ENCODE assay signal across 31 mouse cellular contexts in genomic region chr2:160349578-160349977, GRCm38 (mm10). TPM values are rescaled to one million over a fixed set of nuclear protein-coding genes. Genes with fewer than 3 reads are reported as not detected.
DNase-seq lines count a peak whose midpoint lies in the region; ATAC-seq and TF ChIP-seq lines count a peak whose summit lies in the region.
"Had no signal": no experiment of that assay in that cellular context is flagged by ENCODE, and none has a peak within 500 bp of the region (broad histone marks: within the 10 kb centered on the region; RNA-seq: fewer than 3 reads in every experiment).

No protein-coding gene starts in this region.

- no peak for TF ChIP-seq CTCF in liver, postnatal 0 days (IDR thresholded peaks at IDR 0.05; ENCODE audit: low read depth)
- TF ChIP-seq CTCF in forebrain, postnatal 0 days (IDR thresholded peaks at IDR 0.05; ENCODE audit: low read depth) = no peak

- H3K27me3 ChIP-seq in heart, embryonic 12.5 days (replicated peaks) = peaks cover 13% of the 10 kb centered on the region
- H3K27me3 ChIP-seq in liver, embryonic 11.5 days (replicated peaks; ENCODE audit: control insufficient read depth, insufficient read depth, low read length) = no peaks in the 10 kb centered on the region
- no peaks in the 10 kb centered on the region for H3K27me3 ChIP-seq in liver, postnatal 0 days (ENCODE audit: insufficient read depth, low read length)
- no peaks in the 10 kb centered on the region for H3K27me3 ChIP-seq in forebrain, postnatal 0 days (ENCODE audit: insufficient read depth, low read length)
- H3K27me3 ChIP-seq: lung, embryonic 15.5 days; midbrain, embryonic 15.5 days; neural tube, embryonic 12.5 days had no signal

- no peaks in the 10 kb centered on the region for H3K9me3 ChIP-seq in heart, embryonic 12.5 days (replicated peaks)
- H3K9me3 ChIP-seq in liver, embryonic 11.5 days (ENCODE audit: control insufficient read depth, low read length) = no peaks in the 10 kb centered on the region
- H3K9me3 ChIP-seq in liver, postnatal 0 days (ENCODE audit: low read length) = no peaks in the 10 kb centered on the region
- H3K9me3 ChIP-seq in forebrain, postnatal 0 days (ENCODE audit: low read length) = no peaks in the 10 kb centered on the region
- H3K9me3 ChIP-seq: hindbrain, embryonic 10.5 days; limb, embryonic 12.5 days; lung, embryonic 15.5 days; midbrain, embryonic 15.5 days; neural tube, embryonic 12.5 days had no signal

- no peak for TF ChIP-seq EP300 in liver, postnatal 0 days (IDR thresholded peaks at IDR 0.05; ENCODE audit: low read depth)

- DNase-seq in heart, adult 9 months (ENCODE audit: low spot score in 2 of 2) = no peak
- no peak for DNase-seq in liver, embryonic 11.5 days (ENCODE audit: low spot score)
- peak; percentile 56 for DNase-seq in liver, postnatal 0 days
- no peak for DNase-seq in adrenal gland, postnatal 36 days
- DNase-seq in gastrocnemius, adult 8-10 months (ENCODE audit: low spot score in 2 of 2) = no peak
- no peak for DNase-seq in forebrain, postnatal 0 days
- DNase-seq in left cerebral cortex, adult 18-20 months (ENCODE audit: low spot score in 2 of 2) = no peak
- DNase-seq: adrenal gland, postnatal 10 days; cerebellum, adult 8-10 months; gastrocnemius, postnatal 10 days; heart, postnatal 10 days; kidney, adult 11 months; right cerebral cortex, postnatal 14 days; spleen, adult 18-20 months; thymus, adult 18-20 months; thymus, postnatal 4 days had no signal

- no peak overlapping the region for H3K9ac ChIP-seq in heart, embryonic 12.5 days
- H3K9ac ChIP-seq in liver, embryonic 11.5 days (ENCODE audit: low read depth, low read length) = no peak overlapping the region
- H3K9ac ChIP-seq in liver, postnatal 0 days (replicated peaks) = no peak overlapping the region
- H3K9ac ChIP-seq in forebrain, postnatal 0 days = no peak overlapping the region
- H3K9ac ChIP-seq: limb, embryonic 12.5 days; lung, embryonic 15.5 days; midbrain, embryonic 15.5 days; neural tube, embryonic 12.5 days had no signal

- H3K4me1 ChIP-seq in heart, embryonic 12.5 days (replicated peaks) = peaks cover 29% of the 10 kb centered on the region
- H3K4me1 ChIP-seq in liver, embryonic 11.5 days (replicated peaks; ENCODE audit: control insufficient read depth, insufficient read depth, low read length) = no peaks in the 10 kb centered on the region
- peaks cover 12% of the 10 kb centered on the region for H3K4me1 ChIP-seq in liver, postnatal 0 days (ENCODE audit: insufficient read depth)
- no peaks in the 10 kb centered on the region for H3K4me1 ChIP-seq in forebrain, postnatal 0 days (ENCODE audit: insufficient read depth)
- H3K4me1 ChIP-seq: midbrain, embryonic 15.5 days had no signal

- no peak overlapping the region for H3K4me3 ChIP-seq in heart, embryonic 12.5 days
- no peak overlapping the region for H3K4me3 ChIP-seq in liver, embryonic 11.5 days (ENCODE audit: low read depth, low read length)
- no peak overlapping the region for H3K4me3 ChIP-seq in liver, postnatal 0 days (ENCODE audit: low read depth, low read length)
- H3K4me3 ChIP-seq in forebrain, postnatal 0 days (ENCODE audit: low read depth, low read length) = no peak overlapping the region
- H3K4me3 ChIP-seq: hindbrain, embryonic 10.5 days; limb, embryonic 12.5 days; lung, embryonic 15.5 days; midbrain, embryonic 15.5 days; neural tube, embryonic 12.5 days had no signal

- no peak overlapping the region for H3K27ac ChIP-seq in heart, embryonic 12.5 days (ENCODE audit: poor library complexity, severe bottlenecking)
- H3K27ac ChIP-seq in liver, embryonic 11.5 days (ENCODE audit: low read depth, low read length) = peak overlapping the region; percentile 71; the same call in 1 of the 2 replicates
- H3K27ac ChIP-seq in liver, postnatal 0 days (ENCODE audit: low read depth) = peak overlapping the region; percentile 78
- H3K27ac ChIP-seq in forebrain, postnatal 0 days (ENCODE audit: low read depth, low read length) = no peak overlapping the region
- H3K27ac ChIP-seq: kidney, postnatal 0 days; lung, embryonic 15.5 days; macrophage; midbrain, embryonic 15.5 days; neural tube, embryonic 12.5 days had no signal

- ATAC-seq in heart, embryonic 12.5 days (ENCODE audit: insufficient number of reproducible peaks, low FRiP score) = peak; percentile 43
- ATAC-seq in liver, embryonic 11.5 days (replicated peaks; ENCODE audit: low FRiP score) = peak; percentile 82
- ATAC-seq in liver, postnatal 0 days = peak; percentile 91
- no peak for ATAC-seq in forebrain, postnatal 0 days
- ATAC-seq: hindbrain, embryonic 16.5 days; midbrain, embryonic 15.5 days had no signal

- 33% methylated on average over 4 of the region's 4 CpGs for whole genome bisulfite sequencing in heart, embryonic 12.5 days
- 58% methylated on average over 4 of the region's 4 CpGs for WGBS in liver, embryonic 11.5 days
- WGBS in liver, postnatal 0 days (ENCODE audit: insufficient replicate concordance) = 59% methylated on average over 4 of the region's 4 CpGs
- WGBS in forebrain, postnatal 0 days = 84% methylated on average over 4 of the region's 4 CpGs

- no peak overlapping the region for H3K4me2 ChIP-seq in heart, embryonic 12.5 days
- H3K4me2 ChIP-seq in liver, embryonic 11.5 days = no peak overlapping the region
- no peak overlapping the region for H3K4me2 ChIP-seq in liver, postnatal 0 days (ENCODE audit: low read depth, low read length)
- no peak overlapping the region for H3K4me2 ChIP-seq in forebrain, postnatal 0 days (ENCODE audit: low read depth)
- H3K4me2 ChIP-seq: heart, embryonic 11.5 days; limb, embryonic 12.5 days; lung, embryonic 15.5 days; midbrain, embryonic 15.5 days; neural tube, embryonic 12.5 days had no signal

- no peaks in the 10 kb centered on the region for H3K36me3 ChIP-seq in heart, embryonic 12.5 days
- no peaks in the 10 kb centered on the region for H3K36me3 ChIP-seq in liver, embryonic 11.5 days (ENCODE audit: control insufficient read depth, insufficient read depth, low read length)
- no peaks in the 10 kb centered on the region for H3K36me3 ChIP-seq in liver, postnatal 0 days (replicated peaks; ENCODE audit: insufficient read depth, low read length)
- no peaks in the 10 kb centered on the region for H3K36me3 ChIP-seq in forebrain, postnatal 0 days (ENCODE audit: insufficient read depth)
- H3K36me3 ChIP-seq: hindbrain, embryonic 10.5 days; limb, embryonic 12.5 days; lung, embryonic 15.5 days; midbrain, embryonic 15.5 days; neural tube, embryonic 12.5 days had no signal

RNA-seq across cellular contexts. Expression of gene Gm826, which starts 15.6 kb away (rescaled TPM):
- 25.5 and 32.2 TPM in 2 replicates for polyA plus RNA-seq in heart, embryonic 12.5 days (2016; fragmentation: Nextera tagmentation; extraction: Ambion mirVana)
- 8.4 and 8.6 TPM in 2 replicates for polyA plus RNA-seq in liver, embryonic 11.5 days (2014; fragmentation: Nextera tagmentation; extraction: Ambion mirVana)
- 1.2 and 1.6 TPM in 2 replicates for polyA plus RNA-seq in liver, postnatal 0 days (2015; fragmentation: Nextera tagmentation; extraction: Ambion mirVana)
- 1 to 10 TPM in 1 of 2 experiments, under 1 TPM in 1; 0.99 to 1.7 TPM for total RNA-seq in adrenal gland, postnatal 36 days (2021)
- 1 to 10 TPM; 1.6 to 3.4 (median 2.1) TPM for total RNA-seq in gastrocnemius, adult 8-10 months (2022)
- total RNA-seq in forebrain, postnatal 0 days (2014; rRNA removed) = not detected in 2 replicates
- polyA plus RNA-seq in forebrain, postnatal 0 days (2015; fragmentation: Nextera tagmentation; extraction: Ambion mirVana) = 0.19 TPM in 1 of 2 replicates, not detected in the other
- under 1 TPM in 1 of 2 experiments, not detected in 1; 0.45 TPM for total RNA-seq in left cerebral cortex, adult 18-20 months (2021)
- total RNA-seq: granulocyte monocyte progenitor cell, adult 5-6 weeks; layer of hippocampus, postnatal 14 days had no signal
- polyA plus RNA-seq: brain, embryonic 14.5 days; embryonic facial prominence, embryonic 11.5 days; forebrain, embryonic 11.5 days; hindbrain, embryonic 16.5 days; limb, embryonic 12.5 days; midbrain, embryonic 15.5 days had no signal

RNA-seq across cellular contexts. Expression of gene Mafb, which starts 17.3 kb away (rescaled TPM):
- polyA plus RNA-seq in heart, embryonic 12.5 days (2016; fragmentation: Nextera tagmentation; extraction: Ambion mirVana) = 7.0 and 7.8 TPM in 2 replicates
- polyA plus RNA-seq in liver, embryonic 11.5 days (2014; fragmentation: Nextera tagmentation; extraction: Ambion mirVana) = 4.5 and 5.0 TPM in 2 replicates
- polyA plus RNA-seq in liver, postnatal 0 days (2015; fragmentation: Nextera tagmentation; extraction: Ambion mirVana) = 9.2 and 11.6 TPM in 2 replicates
- 10 to 100 TPM; 15.4 to 17.5 TPM for total RNA-seq in adrenal gland, postnatal 36 days (2021)
- 10 to 100 TPM in 3 of 4 experiments, 1 to 10 TPM in 1; 9.1 to 25.8 (median 17.9) TPM for total RNA-seq in gastrocnemius, adult 8-10 months (2022)
- 13.5 and 13.7 TPM in 2 replicates for total RNA-seq in forebrain, postnatal 0 days (2014; rRNA removed)
- 13.1 and 15.3 TPM in 2 replicates for polyA plus RNA-seq in forebrain, postnatal 0 days (2015; fragmentation: Nextera tagmentation; extraction: Ambion mirVana)
- 10 to 100 TPM; 19.9 to 20.2 TPM for total RNA-seq in left cerebral cortex, adult 18-20 months (2021)
- total RNA-seq: granulocyte monocyte progenitor cell, adult 5-6 weeks had no signal

Comparison
In these comparisons a context has a peak if more than half of its experiments do, and no peak if none do; other contexts are left out.
1. H3K27ac ChIP-seq: peak in liver, embryonic 11.5 days (single experiment) and liver, postnatal 0 days (single experiment); none in heart, embryonic 12.5 days (single experiment) and forebrain, postnatal 0 days (single experiment).